Mouse (Mus musculus): Measurements from ENCODE around the gene Srsf6.
"Not testable (repeated sequence)": the region's sequence is repeated elsewhere in the genome, so short reads cannot be mapped to it uniquely, and the experiment has no call there.

Srsf6 gene

DNA sequence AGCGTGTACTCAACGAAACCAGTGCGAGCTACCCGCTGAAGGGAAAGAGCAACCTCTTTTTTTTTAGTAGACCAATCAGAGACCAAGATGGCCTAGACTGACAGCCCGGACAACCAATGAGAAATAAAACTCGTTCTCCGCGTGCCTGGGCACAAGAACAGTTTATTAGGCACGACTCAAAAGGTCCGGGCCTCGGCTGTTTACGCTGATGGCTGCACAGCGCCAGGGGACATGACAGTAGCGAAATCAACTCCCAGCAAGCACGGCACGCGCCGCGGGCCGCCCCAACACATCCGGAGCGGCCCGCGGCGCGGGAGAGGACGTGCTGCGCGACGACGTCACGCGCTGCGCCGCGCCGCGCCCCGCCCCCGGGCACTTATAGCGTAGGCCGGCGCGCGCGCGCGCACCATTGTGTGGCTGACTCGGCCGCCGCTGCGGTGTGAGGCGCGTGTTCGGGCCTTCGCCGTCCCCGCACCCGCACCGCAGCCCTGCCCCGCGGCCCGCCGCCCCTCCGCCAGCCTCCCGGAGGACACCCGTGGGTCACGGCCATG lies at the start of gene Srsf6:
Gene Srsf6 (plus strand): TSS at position 406 of the 551 bp plus-strand sequence.
- DNase-seq (ENCODE audit: low spot score), result peak; percentile 93

DNA sequence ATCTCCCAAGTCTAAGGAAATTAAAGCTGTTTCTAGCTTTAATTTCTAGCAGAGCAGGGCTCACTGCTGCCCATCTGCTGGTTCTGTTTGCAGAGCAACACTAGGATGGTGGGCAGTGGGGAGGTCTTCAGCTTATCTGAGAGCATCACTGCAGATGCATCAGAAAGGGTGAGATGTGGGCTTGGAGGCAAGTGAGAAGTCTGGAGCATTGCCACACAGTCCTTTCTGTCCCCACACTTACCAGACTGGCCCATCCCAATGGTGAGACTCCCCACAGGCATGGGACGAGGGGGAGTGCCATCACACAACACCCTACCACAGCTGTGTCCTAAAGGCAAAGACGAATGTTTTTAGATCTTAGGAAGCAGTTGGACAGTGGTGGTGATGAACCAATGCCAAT lies 47.2 kb upstream of the Srsf6 start:
- DNase-seq (ENCODE audit: low spot score), result no peak

DNA sequence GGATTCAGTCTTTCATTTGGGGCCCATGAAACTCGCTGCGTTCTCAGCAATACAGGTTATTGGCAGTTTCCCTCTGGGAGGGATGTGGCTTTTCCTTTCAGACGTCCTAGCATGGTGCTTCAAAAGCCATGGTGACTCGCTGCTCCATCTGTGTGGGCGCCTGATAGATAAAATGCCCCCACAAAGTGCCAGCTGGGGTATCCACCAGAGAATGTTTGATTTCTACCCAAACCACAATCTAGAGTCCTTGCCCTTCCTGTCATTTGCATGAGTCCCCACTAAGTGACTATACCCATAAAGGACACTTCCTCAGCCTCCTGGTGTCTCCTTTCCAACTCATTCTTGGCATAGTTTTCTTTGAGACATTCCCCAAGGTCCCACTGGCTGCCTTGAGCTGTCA lies 44.2 kb upstream of the Srsf6 start:
- DNase-seq (ENCODE audit: low spot score), result no peak

DNA sequence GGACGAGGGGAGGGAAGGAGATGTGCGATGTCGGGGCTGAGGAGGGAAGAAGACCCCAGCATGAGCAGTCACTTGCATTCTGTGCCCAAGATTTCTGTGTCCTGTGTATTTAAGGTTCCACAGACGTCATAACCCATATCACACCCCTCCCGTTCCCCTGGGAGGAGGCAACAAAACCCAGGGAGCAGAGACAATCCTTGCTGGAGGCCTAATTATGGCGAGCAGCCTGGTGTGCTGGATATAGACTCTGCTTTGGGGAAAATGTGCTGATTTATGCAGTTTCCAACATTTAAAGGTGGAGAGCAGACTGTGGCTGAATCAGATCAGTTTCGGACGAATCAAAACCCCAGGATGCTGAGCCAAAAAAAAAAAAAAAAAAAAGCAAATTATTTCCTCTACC lies 42.7 kb upstream of the Srsf6 start:
- no peak for DNase-seq (ENCODE audit: low spot score)

DNA sequence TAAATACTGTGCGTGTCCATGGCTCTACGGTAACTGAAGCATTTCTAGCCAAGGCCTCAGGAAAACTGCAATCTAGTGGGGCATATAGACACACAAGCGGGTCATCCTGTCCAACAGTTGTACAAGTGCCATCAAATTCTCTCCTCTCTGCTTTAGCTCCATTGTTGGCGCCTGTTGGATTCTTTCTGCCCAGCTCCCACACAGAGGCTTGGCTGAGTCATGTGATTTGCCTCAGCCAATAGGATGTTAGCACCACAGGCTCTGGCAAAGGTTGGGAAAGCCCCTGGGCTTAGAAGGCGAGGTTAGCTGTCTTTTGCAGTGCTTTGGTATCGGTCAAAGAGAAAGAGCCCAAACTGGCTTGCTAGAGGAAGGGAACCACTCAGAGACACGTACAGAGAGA lies 42.1 kb upstream of the Srsf6 start:
- DNase-seq (ENCODE audit: low spot score), result peak; percentile 7

DNA sequence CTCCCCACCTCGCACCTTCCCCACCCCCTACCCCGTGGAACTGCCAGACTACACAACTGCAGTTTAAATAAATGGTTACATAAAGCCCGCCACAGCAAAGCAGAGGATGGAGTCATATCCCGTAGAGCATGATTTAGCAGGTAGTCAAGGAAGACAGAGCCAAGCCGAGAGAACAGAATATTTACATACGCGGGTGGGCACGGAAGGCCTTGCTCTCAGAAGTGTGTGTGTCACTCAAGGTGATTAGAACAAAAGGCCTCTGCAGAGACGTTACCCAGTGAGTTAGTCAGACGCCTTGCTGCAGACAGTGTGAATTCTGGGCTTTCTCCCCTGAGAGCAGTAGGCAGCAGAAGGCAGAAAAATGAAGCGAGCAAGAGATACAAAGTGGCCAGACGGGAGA lies 41.6 kb upstream of the Srsf6 start:
- DNase-seq (ENCODE audit: low spot score), result no peak

DNA sequence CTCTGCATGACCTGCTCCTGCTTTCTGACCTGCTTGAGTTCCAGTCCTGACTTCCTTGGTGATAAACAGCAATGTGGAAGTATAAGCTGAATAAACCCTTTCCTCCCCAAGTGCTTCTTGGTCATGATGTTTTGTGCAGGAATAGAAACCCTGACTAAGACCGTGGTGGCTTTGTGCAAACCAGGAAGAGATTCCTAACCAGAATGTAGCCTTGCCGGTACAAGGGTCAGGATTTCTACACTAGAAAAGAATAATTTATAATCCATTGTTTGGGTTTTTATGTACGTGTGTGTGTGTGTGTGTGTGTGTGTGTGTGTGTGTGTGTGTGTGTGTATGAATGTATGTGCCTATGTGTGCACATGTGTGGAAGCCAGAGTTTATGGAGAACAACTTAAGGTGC lies 38.3 kb upstream of the Srsf6 start:
- DNase-seq (ENCODE audit: low spot score), result not testable (repeated sequence)

DNA sequence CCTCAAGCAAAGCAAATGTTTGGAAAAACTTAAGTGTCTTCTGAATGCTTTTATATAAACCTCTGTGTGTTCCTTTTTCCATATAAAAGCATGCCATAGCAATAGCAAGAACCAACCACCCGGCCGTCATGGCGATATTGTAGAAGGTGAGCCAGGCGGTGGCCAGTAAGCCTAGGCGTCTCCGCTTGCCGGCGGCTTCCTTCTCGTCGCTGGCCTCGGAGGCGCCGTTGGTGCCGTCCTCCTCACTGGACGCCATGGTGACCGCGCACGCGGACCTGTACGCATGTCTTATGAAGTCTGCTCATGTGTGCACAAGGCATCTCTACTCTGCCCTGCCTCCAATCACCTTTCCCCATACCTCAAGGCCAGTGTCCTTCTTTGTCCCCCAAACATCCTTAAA lies 32.1 kb upstream of the Srsf6 start:
- DNase-seq (ENCODE audit: low spot score), result not testable (repeated sequence)

DNA sequence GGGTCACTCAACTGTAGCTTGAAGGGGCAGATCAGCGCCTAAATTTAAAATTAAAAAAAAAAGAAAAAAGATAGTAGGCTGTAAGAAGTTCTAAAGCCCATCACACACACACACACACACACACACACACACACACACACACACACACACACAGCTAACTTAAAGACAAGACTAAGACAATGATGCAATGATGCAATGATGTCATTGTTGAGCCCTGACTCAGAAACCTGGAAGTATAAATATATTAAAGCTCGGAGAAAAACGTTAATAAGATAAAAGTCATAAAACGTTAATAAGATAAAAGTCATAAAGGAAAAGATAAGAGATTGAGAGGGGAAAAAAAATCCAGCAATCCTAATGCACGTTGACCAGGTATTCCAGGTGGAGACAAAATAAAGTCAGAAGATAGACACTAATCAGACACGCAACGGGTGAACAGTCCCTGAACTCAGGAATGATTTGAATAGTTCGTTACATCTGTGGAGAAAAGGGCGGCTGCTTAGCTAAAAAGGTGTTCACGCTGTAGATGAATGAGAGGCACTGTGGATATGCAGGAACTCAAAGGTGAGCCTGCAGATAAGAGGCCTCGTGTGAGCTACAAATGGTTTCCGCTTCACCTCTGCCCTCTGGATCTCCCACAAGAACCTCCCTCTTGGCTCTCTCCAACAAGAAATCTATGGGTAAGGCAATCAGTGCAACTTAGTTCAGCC lies 31.3 kb upstream of the Srsf6 start:
- DNase-seq (ENCODE audit: low spot score), result no peak

DNA sequence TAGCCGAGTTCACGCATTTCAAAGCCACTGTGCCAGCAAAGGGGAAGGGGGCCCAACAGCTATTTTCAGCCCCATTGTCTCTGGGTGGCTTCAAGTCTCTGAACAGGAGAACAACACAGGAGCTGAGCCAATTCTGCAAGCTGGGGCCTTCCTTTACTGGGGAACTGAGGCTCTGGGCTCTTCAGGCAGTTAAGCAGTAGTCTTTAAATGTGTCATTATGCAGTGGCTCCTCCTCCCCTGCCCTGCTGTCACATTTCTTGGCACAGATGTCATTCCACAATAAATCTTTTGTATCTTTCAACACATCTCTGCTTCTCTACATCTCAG lies 30.8 kb upstream of the Srsf6 start:
- DNase-seq (ENCODE audit: low spot score), result peak; percentile 48

DNA sequence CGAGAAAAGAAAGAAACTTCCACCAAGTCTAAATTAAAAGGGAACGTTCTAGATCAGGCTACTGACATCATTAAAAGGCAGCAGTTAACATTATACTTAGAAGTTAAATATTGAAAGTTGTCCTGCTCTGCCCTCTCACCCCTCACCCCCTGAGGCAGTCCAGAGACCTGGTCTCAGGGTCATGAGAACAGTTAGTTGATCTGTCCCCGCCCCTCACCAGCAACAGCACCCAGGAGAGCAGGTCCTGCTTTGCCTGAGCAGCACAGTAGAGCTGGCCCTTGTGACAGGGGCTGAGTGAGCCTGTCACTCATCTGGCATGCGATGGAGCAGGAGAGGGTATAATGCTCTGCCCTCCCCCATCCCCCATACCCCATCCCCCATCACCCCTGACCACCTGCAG lies 25.4 kb upstream of the Srsf6 start:
- DNase-seq (ENCODE audit: low spot score), result no peak

DNA sequence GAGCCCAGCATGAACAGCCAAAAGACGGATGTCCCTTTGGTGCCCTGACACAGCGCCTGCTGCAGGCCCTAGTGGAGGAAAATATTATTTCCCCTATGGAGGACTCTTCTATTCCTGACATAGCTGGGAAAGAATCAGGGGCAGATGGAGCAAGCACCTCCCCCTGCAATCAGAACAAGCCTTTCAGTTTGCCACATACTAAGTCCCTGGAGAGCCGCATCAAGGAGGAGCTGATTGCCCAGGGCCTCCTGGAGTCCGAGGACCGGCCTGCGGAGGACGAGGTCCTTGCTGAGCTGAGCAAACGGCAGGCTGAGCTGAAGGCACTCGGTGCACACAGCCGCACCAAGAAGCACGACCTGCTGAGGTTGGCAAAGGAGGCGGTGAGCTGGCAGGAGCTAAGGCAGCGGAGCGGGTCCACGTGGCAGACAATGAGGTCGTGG lies 23.3 kb upstream of the Srsf6 start:
- DNase-seq (ENCODE audit: low spot score), result no peak

DNA sequence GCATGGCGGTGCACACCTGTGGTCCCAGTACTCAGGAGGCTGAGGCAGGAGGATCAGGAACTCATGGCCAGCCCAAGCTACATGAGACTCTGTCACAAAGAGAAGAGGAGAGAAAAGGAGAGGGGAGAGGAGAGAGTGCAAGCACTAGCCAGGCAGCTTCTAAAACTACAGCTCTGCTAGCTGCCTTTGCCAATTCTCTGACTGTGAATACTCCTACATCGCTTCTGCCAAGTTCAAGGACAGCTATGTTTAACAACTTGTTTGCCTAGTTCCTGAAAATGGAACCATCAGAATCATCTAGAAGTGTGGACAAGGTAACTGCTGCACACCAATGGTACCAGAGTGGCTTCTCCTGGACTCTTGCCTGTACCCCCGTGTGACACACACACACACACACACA lies 17.3 kb upstream of the Srsf6 start:
- no peak for DNase-seq (ENCODE audit: low spot score)

DNA sequence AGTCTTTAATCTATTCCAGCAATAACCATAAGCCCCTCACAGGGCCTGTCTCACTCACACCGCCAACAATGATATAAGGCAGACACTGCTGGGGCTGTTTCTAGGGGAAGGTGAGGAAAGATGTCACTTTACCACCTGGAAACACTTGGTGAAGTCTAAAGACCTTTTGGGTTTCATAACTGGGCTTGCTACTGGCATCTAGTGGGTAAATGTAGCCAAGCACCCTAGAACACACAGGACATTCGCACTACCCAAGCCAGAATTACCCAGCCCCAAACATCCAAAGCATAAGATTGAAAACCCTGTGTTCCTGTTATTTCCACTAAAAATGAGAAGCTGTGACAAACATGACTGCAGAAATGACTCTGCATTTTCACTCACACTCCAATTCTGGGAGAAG lies 16.8 kb upstream of the Srsf6 start:
- DNase-seq (ENCODE audit: low spot score), result peak; percentile 44

DNA sequence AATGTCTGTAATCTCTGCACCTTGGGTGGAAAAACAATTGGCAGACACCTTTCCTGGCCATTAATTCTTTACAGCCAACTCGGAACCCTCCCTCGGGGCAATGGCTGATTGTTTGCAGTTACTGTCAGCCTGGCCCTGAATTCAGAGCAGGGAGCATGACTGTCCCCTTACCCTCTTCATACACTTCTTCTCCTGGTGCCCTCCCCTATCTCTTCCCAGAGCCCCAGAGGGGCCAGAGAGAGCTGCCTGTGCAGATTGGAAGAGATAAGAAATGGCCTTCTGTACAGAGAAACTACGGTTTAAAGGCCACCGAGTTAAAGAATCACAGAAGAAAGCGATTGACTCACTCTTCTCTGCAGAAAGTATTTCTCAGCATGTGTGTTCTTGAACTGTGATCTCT lies 11.4 kb upstream of the Srsf6 start:
- no peak for DNase-seq (ENCODE audit: low spot score)

DNA sequence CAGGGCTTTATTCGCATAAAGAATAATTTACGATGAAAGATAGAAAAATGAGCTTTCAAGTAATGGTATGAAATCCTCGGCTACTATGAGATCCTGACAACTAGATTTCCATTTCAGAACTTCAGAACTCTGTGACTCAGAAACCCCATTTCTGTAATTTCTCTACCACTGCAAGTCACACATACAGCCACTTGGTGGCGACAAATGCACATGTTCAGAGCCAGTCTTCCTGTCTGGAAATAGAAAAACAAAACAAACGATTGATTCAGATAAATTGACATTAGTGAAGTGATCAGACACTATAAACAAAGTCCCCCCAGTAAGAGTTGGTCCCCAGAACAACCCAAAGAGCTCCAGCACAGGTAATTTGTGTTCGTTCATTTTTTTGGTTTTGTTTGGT lies 9.1 kb upstream of the Srsf6 start:
- DNase-seq (ENCODE audit: low spot score), result peak; percentile 77

DNA sequence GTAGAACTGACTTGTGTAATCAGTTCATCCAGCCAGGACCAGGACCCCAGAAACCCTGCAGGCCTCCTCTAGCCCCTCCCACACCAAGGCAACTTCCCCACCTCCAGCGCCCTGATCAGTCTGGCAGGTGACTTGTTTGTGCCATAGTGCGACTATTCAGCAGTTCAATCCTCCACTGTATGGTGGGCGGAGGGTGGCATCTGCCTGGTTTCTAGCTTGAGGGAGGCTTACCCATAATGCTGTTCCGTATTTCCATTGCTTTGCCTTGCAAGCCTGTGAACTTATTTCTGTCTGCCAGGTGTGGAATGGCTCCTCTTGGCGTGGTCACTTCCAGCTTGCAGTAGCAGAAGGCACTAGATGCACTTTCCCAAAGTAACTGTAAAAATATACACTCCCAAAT lies 8.5 kb upstream of the Srsf6 start:
- no peak for DNase-seq (ENCODE audit: low spot score)

DNA sequence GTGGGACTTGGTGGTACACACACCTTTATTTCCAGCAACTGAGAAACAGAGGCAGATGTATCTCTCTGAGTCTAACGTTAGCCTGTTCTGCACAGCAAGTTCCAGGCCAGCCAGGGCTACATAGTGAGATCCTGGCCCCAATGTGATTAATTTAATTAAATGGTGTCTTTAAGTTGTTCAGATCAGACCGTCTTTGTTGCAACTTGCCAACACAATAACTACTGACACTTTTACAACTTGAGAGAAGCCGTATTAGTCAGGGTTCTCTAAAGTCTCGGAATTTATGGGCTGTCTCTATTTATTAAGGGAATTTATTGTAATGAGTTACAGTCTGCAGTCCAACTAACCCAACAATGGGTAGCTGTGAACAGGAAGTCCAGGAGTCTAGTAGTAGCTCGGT lies 7.2 kb upstream of the Srsf6 start:
- no peak for DNase-seq (ENCODE audit: low spot score)

DNA sequence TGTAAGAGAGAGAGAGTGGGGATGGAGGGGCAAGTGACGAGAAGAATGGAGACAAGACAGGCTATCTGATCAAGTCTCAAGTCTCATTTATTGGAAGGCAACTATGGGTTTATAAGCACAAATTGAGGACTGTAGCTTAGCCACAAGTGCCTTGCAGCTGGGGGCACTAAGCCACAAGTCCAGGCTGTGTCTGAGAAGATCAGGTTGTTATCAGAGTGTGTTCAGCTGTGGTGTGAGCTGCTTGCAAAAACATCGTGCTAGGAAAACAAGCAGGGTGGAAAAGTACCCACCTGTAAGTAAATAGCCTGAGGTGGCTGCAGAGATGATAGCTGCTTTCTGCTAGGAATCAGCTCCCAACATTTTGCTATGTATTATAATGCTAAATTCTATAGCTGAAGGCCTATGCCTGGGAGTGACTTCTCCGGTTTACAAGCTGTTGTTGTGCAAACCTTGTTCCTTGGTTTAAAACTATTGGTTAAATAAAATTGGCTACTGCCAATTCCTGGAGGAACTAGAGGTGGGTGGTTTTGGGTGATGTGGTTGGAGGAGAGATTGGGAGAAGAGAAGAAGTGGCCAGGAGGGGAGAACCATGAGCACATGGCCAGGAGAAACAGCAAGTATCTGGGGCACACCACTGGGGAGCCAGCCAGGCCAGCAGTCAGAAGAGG lies 3.3 kb upstream of the Srsf6 start:
- DNase-seq (ENCODE audit: low spot score), result no peak

DNA sequence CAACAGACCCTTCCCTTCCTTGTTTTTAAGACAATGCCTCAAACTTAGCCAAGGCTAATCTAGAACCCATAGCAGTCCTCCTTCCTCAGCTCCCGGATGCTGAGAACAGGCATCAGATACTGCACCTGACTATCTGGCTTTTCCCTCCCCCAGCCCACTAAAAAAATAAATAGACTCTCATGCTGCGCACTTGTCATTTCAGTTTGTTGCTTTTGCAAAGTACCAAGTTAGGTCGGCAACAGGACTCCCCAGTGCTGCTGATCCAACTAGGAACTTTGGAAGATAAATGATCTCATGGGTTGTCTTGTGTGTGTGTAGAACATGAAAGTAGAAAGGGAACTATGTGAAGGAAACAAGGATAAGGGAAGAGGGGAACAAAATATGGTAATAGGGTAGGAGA lies 1.6 kb upstream of the Srsf6 start:
- no peak for DNase-seq (ENCODE audit: low spot score)

DNA sequence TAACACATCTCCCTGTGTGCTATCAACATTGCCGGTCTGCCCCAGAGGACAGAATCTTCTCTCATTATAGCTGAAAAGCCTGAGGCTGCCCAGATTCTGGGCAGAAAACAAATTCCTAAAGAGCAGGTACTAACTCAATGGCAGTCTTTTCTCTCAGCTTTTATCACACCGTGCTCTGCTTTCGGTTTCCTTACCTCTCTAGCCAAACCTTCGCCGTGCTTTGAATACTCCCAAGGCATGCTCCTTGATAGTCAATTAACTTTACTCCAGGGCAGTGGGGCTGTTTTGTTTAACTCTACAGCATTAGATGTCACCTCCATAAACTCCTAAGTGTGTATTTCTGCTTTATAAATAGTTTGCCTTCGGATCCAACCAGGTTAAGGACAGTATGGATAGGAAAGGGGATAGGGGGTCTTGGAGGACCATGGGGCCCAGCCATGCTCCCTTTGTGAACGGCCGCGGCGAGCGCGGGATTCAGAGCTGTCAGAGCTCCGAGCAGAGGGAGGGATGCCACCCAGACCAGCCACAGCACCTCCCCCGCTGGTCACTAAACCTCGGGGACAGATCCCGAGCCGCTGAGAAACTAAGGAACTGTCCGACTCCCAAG lies 709 bp upstream of the Srsf6 start:
- peak; percentile 19 for DNase-seq (ENCODE audit: low spot score)

DNA sequence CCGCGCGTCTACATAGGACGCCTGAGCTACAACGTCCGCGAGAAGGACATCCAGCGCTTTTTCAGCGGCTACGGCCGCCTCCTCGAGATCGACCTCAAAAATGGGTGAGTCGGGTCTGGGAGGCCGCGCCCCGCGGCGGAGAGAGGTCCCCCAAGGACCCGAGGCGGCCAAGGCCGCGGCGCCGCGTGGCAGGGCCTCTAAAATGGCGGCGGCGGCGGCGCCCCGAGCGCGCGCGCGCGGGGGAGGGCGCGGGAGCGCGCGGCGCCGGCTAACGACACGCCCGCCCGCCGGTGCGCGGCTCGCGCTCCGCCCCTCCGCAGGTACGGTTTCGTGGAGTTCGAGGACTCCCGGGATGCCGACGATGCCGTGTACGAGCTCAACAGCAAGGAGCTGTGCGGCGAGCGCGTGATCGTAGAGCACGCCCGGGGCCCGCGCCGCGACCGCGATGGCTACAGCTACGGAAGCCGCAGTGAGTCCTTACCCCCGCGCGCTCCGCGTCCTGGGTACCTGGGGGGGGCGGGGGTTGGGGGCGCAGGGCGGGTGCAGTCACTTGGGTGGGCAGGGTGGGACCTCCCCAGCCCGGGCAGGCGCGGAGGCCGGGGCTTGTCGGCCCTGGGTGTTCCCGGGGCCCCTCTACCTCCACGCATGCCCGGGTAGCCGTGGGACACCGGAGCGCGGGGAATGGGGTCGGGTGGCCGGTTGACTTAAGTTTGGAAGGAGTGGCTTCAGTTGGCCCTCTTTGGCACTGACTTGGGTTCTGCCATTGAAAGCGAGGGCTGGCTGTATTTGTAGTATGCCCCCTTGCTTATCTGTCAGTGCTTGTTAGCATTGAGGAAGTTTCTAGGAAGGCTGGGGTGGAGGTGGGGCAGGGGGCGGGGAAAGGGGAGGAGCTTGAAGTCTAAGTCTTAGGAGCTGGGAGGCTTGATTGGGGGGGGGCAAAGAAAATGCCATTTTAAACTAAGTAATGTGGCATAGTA lies 634 bp downstream of the Srsf6 start:
- peak; percentile 79 for DNase-seq (ENCODE audit: low spot score)
